Mouse (Mus musculus): Measurements from ENCODE around the gene Mfsd4a.

Mfsd4a gene

DNA sequence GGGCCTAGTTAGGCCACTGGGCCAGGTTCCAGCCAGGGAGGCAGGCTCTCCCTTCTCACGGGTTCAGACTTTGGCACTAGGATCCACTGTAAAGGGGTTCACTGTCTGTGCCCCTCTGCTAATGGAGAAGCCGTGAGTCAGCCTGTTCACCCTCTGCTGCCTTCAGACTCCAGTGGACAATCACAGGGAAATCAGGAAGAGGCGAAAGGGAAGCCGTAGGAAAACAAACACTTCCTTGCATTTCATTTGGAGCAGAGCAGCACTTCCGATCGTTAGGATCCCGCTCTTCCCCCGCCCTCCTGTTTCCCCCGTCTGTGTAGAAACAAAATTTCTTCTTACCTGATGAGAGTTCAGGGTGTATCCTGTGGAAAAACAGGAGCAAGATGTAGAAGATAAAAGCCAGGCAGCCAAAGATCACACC lies 27.7 kb downstream of the Mfsd4a start:
- Histone ChIP-seq H3K4me3 (replicated peaks; ENCODE audit: low read length) (no peak overlapping the region), H3K9me3 (ENCODE audit: low read length) (no peaks in the 10 kb centered on the region), H3K4me1 (replicated peaks; ENCODE audit: low read depth, low read length) (peaks cover 5% of the 10 kb centered on the region), H3K36me3 (ENCODE audit: insufficient read depth, low read length) (peaks cover 2% of the 10 kb centered on the region), H3K27me3 (ENCODE audit: insufficient read depth, low read length) (no peaks in the 10 kb centered on the region; the same call in 1 of the 2 replicates)
- no peak for TF ChIP-seq POU5F1 (IDR thresholded peaks at IDR 0.05; ENCODE audit: borderline replicate concordance, low read length)
- TF ChIP-seq CTCF (conservative IDR thresholded peaks at IDR 0.05; ENCODE audit: low read length): no peak
- TF ChIP-seq NANOG (IDR thresholded peaks at IDR 0.05; ENCODE audit: borderline replicate concordance, low read length): no peak

- Histone ChIP-seq H3K9me3 (ENCODE audit: low read length) (no peaks in the 10 kb centered on the region), H3K4me1 (replicated peaks; ENCODE audit: low read depth, low read length) (no peaks in the 10 kb centered on the region), H3K27me3 (ENCODE audit: insufficient read depth, low read length) (no peaks in the 10 kb centered on the region; the same call in 1 of the 2 replicates), H3K4me3 (replicated peaks; ENCODE audit: low read length) (no peak overlapping the region), H3K36me3 (ENCODE audit: insufficient read depth, low read length) (peaks cover 16% of the 10 kb centered on the region)
- TF ChIP-seq CTCF (conservative IDR thresholded peaks at IDR 0.05; ENCODE audit: low read length): no peak
- no peak for TF ChIP-seq POU5F1 (IDR thresholded peaks at IDR 0.05; ENCODE audit: borderline replicate concordance, low read length)
- no peak for TF ChIP-seq NANOG (IDR thresholded peaks at IDR 0.05; ENCODE audit: borderline replicate concordance, low read length)
These were observed 29.1 kb downstream of the Mfsd4a start for GRCm38 (mm10) chr1:132038753-132039152.

- peaks cover 26% of the 10 kb centered on the region for H3K36me3 ChIP-seq (ENCODE audit: insufficient read depth, low read length)
- TF ChIP-seq POU5F1 (IDR thresholded peaks at IDR 0.05; ENCODE audit: borderline replicate concordance, low read length) (no peak), CTCF (conservative IDR thresholded peaks at IDR 0.05; ENCODE audit: low read length) (no peak), NANOG (IDR thresholded peaks at IDR 0.05; ENCODE audit: borderline replicate concordance, low read length) (no peak)
- H3K27me3 ChIP-seq (ENCODE audit: insufficient read depth, low read length): no peaks in the 10 kb centered on the region
- H3K4me3 ChIP-seq (replicated peaks; ENCODE audit: low read length): no peak overlapping the region
- no peaks in the 10 kb centered on the region for H3K4me1 ChIP-seq (replicated peaks; ENCODE audit: low read depth, low read length)
- H3K9me3 ChIP-seq (ENCODE audit: low read length): no peaks in the 10 kb centered on the region
These were observed 30.1 kb downstream of the Mfsd4a start for GRCm38 (mm10) chr1:132037746-132038145.

GRCm38 (mm10) chr1:132032172-132032571 lies 35.7 kb downstream of the Mfsd4a start:
- Histone ChIP-seq H3K9me3 (ENCODE audit: low read length) (no peaks in the 10 kb centered on the region), H3K27me3 (ENCODE audit: insufficient read depth, low read length) (no peaks in the 10 kb centered on the region), H3K36me3 (ENCODE audit: insufficient read depth, low read length) (peaks cover 78% of the 10 kb centered on the region), H3K4me1 (replicated peaks; ENCODE audit: low read depth, low read length) (no peaks in the 10 kb centered on the region), H3K4me3 (replicated peaks; ENCODE audit: low read length) (no peak overlapping the region)
- TF ChIP-seq POU5F1 (IDR thresholded peaks at IDR 0.05; ENCODE audit: borderline replicate concordance, low read length): no peak
- TF ChIP-seq NANOG (IDR thresholded peaks at IDR 0.05; ENCODE audit: borderline replicate concordance, low read length): no peak
- no peak for TF ChIP-seq CTCF (conservative IDR thresholded peaks at IDR 0.05; ENCODE audit: low read length)

DNA sequence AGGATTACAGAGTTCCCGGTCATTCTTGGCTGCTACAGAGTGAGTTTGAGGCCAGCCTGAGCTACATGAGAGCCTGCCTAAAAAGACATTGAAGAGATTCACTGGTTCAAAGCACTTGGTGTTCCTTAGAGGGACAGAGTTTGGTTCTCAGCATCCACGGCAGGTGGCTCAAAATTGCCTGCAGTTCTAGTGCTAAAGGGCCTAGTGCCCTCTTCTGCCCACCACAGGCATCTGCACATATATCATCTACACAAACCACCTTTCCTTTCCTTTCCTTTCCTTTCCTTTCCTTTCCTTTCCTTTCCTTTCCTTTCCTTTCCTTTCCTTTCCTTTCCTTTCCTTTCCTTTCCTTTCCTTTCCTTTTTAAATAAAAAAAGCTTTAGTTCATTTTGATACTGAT lies 37.3 kb downstream of the Mfsd4a start:
- TF ChIP-seq CTCF (conservative IDR thresholded peaks at IDR 0.05; ENCODE audit: low read length): no peak
- TF ChIP-seq POU5F1 (IDR thresholded peaks at IDR 0.05; ENCODE audit: borderline replicate concordance, low read length): no peak
- TF ChIP-seq NANOG (IDR thresholded peaks at IDR 0.05; ENCODE audit: borderline replicate concordance, low read length): no peak

GRCm38 (mm10) chr1:132028413-132028812 lies 39.4 kb downstream of the Mfsd4a start:
- no peak overlapping the region for H3K4me3 ChIP-seq (replicated peaks; ENCODE audit: low read length)
- no peak for TF ChIP-seq NANOG (IDR thresholded peaks at IDR 0.05; ENCODE audit: borderline replicate concordance, low read length)
- no peak for TF ChIP-seq CTCF (conservative IDR thresholded peaks at IDR 0.05; ENCODE audit: low read length)
- no peak for TF ChIP-seq POU5F1 (IDR thresholded peaks at IDR 0.05; ENCODE audit: borderline replicate concordance, low read length)
- no peaks in the 10 kb centered on the region for H3K9me3 ChIP-seq (ENCODE audit: low read length)
- no peaks in the 10 kb centered on the region for H3K27me3 ChIP-seq (ENCODE audit: insufficient read depth, low read length)
- H3K36me3 ChIP-seq (ENCODE audit: insufficient read depth, low read length): peaks cover 91% of the 10 kb centered on the region
- H3K4me1 ChIP-seq (replicated peaks; ENCODE audit: low read depth, low read length): peaks cover 4% of the 10 kb centered on the region

More for the DNA sequence above, 37.3 kb downstream of the Mfsd4a start:
- Histone ChIP-seq H3K36me3 (ENCODE audit: insufficient read depth, low read length) (peaks cover 90% of the 10 kb centered on the region), H3K27me3 (ENCODE audit: insufficient read depth, low read length) (no peaks in the 10 kb centered on the region), H3K4me3 (replicated peaks; ENCODE audit: low read length) (no peak overlapping the region), H3K4me1 (replicated peaks; ENCODE audit: low read depth, low read length) (peaks cover 4% of the 10 kb centered on the region), H3K9me3 (ENCODE audit: low read length) (no peaks in the 10 kb centered on the region)

GRCm38 (mm10) chr1:132027978-132028377 lies 39.9 kb downstream of the Mfsd4a start:
- no peaks in the 10 kb centered on the region for H3K9me3 ChIP-seq (ENCODE audit: low read length)
- peaks cover 91% of the 10 kb centered on the region for H3K36me3 ChIP-seq (ENCODE audit: insufficient read depth, low read length)
- H3K4me3 ChIP-seq (replicated peaks; ENCODE audit: low read length): no peak overlapping the region
- peaks cover 4% of the 10 kb centered on the region for H3K4me1 ChIP-seq (replicated peaks; ENCODE audit: low read depth, low read length)
- no peaks in the 10 kb centered on the region for H3K27me3 ChIP-seq (ENCODE audit: insufficient read depth, low read length)
- TF ChIP-seq POU5F1 (IDR thresholded peaks at IDR 0.05; ENCODE audit: borderline replicate concordance, low read length) (no peak), NANOG (IDR thresholded peaks at IDR 0.05; ENCODE audit: borderline replicate concordance, low read length) (no peak), CTCF (conservative IDR thresholded peaks at IDR 0.05; ENCODE audit: low read length) (no peak)

DNA sequence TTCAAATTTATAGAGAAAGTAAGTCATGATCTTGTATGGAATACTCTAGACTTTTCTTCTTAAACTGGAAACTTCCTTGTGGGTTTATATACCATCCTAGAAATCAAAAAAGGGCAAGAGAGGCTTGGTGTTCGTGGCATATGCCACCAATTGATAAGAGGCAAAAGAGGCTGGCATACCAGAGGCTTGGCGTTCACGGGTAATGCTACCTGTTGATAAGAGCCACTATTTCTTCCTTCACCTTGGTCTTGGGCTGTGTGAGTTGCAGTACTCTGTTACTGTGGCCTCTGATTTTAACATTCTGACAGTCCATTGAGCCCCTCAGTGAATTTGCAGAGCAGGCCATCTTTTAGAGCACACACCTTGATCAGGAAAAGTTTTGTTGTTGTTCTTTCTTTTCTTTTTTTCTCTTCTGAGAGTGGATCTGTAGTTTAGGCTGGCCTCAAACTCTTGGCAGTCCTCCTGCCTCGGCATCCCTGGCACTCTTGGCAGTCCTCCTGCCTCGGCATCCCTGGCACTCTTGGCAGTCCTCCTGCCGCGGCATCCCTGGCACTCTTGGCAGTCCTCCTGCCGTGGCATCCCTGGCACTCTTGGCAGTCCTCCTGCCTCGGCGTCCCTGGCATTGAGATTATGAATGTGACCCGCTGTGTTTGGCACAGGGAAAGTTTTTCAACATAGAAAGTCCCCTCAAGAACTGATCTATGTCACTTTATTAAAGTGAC lies 40.8 kb downstream of the Mfsd4a start:
- Histone ChIP-seq H3K4me3 (replicated peaks; ENCODE audit: low read length) (no peak overlapping the region), H3K36me3 (ENCODE audit: insufficient read depth, low read length) (peaks cover 92% of the 10 kb centered on the region), H3K4me1 (replicated peaks; ENCODE audit: low read depth, low read length) (peaks cover 4% of the 10 kb centered on the region), H3K9me3 (ENCODE audit: low read length) (no peaks in the 10 kb centered on the region), H3K27me3 (ENCODE audit: insufficient read depth, low read length) (no peaks in the 10 kb centered on the region)
- no peak for TF ChIP-seq POU5F1 (IDR thresholded peaks at IDR 0.05; ENCODE audit: borderline replicate concordance, low read length)

GRCm38 (mm10) chr1:132022107-132022506 lies 45.8 kb downstream of the Mfsd4a start:
- TF ChIP-seq POU5F1 (IDR thresholded peaks at IDR 0.05; ENCODE audit: borderline replicate concordance, low read length) (no peak), NANOG (IDR thresholded peaks at IDR 0.05; ENCODE audit: borderline replicate concordance, low read length) (no peak), CTCF (conservative IDR thresholded peaks at IDR 0.05; ENCODE audit: low read length) (no peak)
- no peak overlapping the region for H3K4me3 ChIP-seq (replicated peaks; ENCODE audit: low read length)
- peaks cover 20% of the 10 kb centered on the region for H3K4me1 ChIP-seq (replicated peaks; ENCODE audit: low read depth, low read length)
- H3K9me3 ChIP-seq (ENCODE audit: low read length): no peaks in the 10 kb centered on the region
- H3K36me3 ChIP-seq (ENCODE audit: insufficient read depth, low read length): peaks cover 92% of the 10 kb centered on the region
- no peaks in the 10 kb centered on the region for H3K27me3 ChIP-seq (ENCODE audit: insufficient read depth, low read length)

Measured in E14TG2a.4 (cell line).